Mouse (Mus musculus): Measurements from ENCODE around the gene Suds3. TPM values are rescaled to one million over a fixed set of nuclear protein-coding genes. Genes with fewer than 3 reads are reported as not detected.

Suds3 gene
- total RNA-seq, 2 experiments from 2014 or later = 134 to 147 TPM

DNA sequence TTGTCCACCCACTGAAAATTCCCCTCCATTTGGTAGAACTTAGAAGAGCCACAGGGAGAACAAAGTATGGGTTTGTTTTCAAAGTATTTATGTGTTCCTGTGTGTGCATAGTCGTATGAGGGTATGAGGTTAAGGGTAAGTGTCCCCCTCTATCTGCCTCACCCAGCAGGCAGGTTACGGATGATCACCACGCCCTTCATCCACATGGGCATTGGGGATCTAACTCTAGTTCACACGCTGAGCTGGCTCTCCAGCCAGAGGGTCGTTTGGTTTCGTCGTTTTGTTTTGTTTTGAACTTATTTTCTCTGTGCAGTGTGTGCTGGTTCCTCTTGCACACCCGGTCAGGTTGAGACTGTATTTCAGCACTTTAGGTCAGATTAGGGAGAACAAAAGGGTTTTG, 21.7 kb upstream of the Suds3 start:
- intact Hi-C loops (cut with DNase I) = no loop called here
- no peak for DNase-seq (ENCODE audit: low spot score in 2 of 2)

DNA sequence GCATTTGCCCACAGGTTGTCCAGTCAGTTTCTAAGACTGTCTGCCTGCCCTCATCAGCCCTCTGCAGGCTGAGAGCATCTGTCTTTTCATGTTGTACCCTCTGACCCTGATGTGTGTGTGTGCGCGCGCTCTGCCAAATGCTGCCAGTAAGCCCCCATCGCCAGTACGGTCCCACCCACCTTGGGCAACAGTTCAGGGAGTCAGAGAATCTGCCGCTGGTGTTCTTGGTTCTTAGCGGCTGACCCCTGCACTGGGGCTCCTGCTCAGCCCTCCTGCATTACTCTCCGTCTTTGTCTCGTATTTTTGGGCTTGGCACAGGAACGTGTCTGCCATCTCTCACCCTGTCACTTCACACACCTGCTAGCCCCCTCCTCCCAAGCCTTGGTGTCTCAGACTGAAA, 21.1 kb upstream of the Suds3 start:
- intact Hi-C loops (cut with DNase I) = no loop called here

DNA sequence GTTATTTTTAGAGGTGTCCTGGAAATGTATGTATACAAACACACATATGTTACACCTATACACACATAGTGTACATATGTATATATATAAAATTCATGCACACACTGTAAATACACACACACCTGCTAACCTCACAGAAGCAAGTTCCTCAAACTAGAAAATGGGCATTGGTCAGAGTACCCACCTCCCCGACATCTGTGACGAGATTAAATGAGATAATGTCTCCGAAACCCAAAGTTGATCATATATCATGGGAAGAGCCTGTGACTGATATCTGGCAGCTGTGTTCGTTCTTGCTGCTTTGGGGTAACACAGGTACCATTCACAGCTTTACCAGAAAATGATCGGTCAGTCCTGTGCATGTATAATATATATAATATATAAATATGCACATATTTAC, 20.7 kb upstream of the Suds3 start:
- intact Hi-C loops (cut with DNase I) = no loop called here
- DNase-seq (ENCODE audit: low spot score in 2 of 2) = no peak

More for the DNA sequence above, 21.1 kb upstream of the Suds3 start:
- DNase-seq (ENCODE audit: low spot score in 2 of 2) = no peak

DNA sequence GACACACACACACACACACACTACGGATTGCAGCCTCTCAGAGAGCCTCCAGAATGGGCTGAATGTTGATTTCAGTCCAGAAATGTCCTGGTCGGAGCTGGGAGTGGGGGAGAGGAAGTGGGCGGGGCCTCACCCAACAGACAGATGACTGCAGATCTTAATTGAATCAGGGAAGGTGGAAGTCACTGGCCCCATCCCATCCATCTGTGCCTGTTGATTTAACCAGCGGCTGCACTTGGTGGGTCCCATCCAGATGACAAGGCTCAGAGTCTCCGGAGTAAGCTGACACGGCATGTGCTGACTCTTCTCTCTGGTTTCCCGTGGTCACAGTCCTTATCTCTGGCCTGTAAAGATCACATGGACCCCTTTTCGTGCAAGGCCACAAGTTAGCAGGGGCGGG, 20.0 kb upstream of the Suds3 start:
- DNase-seq (ENCODE audit: low spot score in 2 of 2) = no peak
- intact Hi-C loops (cut with DNase I) = no loop called here

DNA sequence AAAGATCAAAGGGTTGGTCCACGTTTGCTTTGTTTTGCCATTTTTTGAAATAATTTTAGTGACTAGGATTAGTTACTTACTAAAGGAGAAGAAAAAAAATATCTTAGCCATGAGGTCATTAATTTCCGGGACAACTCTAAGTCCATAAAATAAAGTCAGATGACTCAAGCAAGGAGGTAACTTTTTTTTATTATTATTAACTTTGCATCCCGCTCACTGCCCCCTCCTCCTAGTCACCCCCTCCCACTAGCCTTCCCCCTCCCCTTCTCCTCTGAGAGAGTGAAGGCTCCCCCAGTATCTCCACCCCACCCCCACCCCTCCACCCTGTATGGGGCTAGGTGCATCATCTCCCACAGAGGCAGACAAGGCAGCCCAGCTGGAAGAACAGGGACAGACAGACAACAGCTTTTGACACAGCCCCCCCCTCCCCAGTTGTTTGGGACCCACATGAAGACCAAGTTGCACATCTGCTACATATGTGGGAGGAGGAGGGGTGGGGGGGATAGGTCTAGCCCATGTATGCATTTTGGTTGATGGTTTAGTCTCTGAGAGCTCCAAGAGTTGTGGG, 19.1 kb upstream of the Suds3 start:
- intact Hi-C loops (cut with DNase I) = no loop called here
- DNase-seq (ENCODE audit: low spot score in 2 of 2) = no peak

DNA sequence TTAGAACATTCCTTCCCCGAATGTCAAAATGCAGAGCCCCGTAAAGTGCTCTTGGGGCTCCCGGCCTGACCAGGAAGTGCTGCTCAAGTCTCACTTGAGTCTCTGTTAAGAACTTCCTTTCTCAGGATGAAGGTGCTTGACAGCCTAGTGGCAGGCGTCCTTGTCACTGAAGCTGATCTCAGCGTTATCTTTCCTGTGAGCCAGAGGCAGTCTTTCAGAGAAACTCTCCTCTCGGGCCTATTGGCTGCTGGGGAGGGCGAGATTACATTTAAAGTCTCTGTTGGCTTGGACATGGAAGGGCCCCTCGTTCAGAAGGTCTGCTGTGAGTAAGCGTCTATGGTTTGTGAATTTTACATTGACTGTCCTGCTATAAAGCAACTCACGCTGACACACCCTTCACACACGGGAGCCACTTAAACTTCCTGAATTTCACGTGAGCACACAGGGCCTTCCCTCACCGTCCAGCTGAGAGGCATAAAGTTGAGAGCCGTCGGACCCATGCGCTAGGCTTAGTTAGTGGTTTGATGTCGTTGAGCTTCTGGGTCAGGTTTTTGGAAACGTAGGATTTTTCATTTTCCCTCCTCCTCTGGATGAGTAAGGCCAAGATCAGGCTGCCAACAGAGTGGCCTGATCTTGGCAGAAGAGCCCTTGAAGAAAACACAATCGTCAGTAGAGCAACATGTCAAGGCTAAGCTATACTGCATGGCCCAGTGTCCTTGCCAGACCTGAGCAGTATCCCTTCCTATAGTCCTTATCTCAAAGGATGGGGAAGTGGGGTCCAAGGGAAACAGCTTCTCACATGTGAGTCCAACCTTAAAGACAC, 18.4 kb upstream of the Suds3 start:
- intact Hi-C loops (cut with DNase I) = no loop called here
- no peak for DNase-seq (ENCODE audit: low spot score in 2 of 2)

DNA sequence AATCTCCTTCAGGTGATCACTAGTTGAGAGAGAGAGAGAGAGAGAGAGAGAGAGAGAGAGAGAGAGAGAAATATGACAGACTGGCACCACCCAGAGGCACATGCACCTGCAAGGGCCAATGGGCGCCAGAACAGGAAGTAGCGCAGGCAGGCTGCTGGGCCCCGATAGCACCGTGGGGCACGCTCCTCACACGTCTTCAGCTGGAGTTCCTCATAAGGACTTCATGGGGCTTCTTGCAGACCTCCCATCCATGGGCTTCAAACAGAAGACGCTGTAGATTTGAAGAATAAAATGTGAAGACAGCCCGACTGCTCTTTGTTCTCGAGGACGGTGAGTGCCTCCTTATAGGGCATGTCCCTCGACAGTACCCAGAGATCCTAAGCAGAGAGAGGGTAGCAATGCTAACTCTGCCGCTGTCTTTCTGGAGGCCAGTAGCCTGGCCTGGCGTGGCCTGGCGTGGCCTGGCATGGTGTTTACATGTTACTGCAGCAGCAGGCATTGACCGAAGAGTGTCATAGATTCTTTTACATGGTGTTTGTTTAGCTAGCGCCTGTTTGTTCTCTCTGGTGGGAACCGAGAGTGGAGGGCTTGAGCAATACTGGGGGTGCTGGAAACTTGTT, 17.6 kb upstream of the Suds3 start:
- DNase-seq (ENCODE audit: low spot score in 2 of 2) = no peak
- intact Hi-C loops (cut with DNase I) = no loop called here

DNA sequence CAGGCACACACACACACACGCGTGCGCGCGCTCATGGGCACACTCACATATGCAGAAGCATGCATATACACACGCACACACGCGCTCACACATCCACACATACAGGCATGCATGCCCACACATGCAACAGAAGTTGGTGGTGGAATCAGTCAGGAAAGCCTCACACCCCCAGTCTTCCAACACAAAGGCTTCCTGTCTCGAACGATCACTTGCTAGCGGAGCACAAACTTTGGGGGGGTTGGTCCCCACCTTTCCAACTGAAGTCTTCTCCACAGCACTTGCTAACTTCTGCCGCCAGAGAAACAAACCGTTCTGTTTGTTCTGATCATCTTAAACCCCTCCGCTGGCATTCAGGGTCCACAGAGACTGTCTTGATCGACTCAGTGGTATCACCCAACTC, 14.8 kb upstream of the Suds3 start:
- intact Hi-C loops (cut with DNase I) = no loop called here
- no peak for DNase-seq (ENCODE audit: low spot score in 2 of 2)

DNA sequence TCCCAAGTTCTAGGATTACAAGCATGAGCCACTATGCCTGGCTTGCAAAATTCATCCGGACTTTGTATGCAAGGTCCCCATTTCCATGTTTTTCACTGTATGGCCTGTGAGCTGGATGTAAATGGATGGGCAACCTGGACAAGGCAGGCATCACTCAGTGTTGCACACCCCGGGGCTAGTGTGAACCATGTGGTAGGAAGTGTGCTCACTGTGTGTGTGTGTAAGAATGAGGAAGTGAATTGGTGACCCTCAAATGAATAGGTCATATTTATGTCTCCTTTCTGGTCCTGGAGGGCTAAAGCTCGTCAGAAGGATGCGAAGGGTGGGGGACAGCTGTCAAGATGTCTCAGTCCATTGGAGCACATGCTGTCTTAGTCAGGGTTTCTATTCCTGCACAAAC, 11.1 kb upstream of the Suds3 start:
- intact Hi-C loops (cut with DNase I) = no loop called here

DNA sequence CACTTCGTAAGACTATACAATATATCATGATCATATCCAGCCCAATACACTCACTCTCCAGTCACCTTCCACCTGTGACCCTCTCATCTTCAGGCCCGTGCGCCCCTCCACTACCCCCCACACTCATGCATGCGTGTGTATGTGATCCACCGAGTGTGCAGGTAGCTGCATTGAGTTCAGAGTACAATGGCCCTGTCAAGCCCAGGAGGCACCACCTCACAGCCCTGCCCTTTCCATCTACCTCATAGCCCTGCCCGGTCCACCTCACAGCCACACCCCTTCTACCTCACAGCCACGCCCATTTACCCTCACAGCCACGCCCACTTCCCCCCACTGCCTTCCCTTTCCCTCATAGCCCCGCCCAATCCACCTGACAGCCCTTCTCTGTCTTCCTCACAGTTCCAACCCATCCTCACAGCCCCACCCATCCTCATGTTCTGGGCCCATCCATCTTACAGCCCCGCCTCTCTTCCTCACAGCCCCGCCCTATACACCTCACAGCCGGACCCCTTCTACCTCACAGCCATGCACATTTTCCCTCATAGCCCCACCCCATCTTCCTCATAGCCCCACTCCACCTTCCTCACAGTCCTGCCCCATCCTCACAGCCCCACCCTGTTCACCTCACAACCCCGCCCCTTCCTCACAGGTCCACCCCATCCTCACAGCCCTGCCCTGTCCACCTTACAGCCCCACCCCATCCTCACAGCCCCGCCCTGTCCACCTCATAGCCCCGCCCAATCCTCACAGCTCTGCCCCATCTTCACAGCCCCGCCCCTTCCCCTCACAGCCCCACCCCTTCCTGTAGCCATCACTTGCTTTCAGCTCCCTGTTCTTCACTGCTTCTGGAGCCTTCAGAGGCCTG, 9.8 kb upstream of the Suds3 start:
- intact Hi-C loops (cut with DNase I) = no loop called here
- DNase-seq (ENCODE audit: low spot score in 2 of 2) = no peak

More for the DNA sequence above, 11.1 kb upstream of the Suds3 start:
- DNase-seq (ENCODE audit: low spot score in 2 of 2) = no peak

DNA sequence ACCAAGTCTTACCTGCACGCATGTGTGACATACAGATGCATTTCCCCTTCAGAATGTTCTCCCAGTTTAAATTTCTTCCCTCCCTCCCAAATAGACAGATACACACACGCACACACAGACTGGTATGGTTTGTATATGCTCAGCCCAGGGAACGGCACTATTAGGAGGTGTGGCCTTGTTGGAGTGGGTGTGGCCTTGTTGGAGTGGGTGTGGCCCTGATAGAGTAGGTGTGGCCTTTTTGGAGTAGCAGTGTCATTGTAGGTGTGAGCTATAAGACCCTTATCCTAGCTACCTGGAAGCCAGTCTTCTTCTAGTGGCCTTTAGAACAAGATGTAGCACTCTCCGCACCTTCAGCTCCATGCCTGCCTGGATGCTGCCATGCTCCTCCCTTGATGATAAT, 7.9 kb upstream of the Suds3 start:
- DNase-seq (ENCODE audit: low spot score in 2 of 2) = no peak
- intact Hi-C loops (cut with DNase I) = loop anchor here (5.0 kb wide), 1 partner anchor 33 kb away; no protein-coding TSS in a partner anchor

DNA sequence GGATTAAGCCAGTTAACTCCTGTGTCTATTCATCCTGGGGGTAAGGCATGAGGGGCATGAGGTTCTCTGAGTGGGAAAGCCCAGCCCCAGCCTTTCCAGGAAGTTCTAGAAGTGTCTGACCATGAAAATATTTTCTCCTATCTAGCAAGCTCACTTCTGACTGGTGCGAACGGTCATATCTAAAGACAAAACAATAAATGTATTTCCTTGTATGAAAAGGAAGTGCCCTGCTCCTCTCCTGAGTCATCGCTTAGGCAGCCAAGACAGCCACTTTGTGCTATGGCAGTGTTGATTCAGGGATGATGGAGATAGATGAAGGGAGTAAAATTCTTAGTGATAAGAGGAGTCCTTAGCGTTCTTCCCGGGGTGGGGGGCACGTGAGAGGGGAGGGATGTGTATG, 7.2 kb upstream of the Suds3 start:
- no peak for DNase-seq (ENCODE audit: low spot score in 2 of 2)
- intact Hi-C loops (cut with DNase I) = loop anchor here (5.0 kb wide), 1 partner anchor 34 kb away; no protein-coding TSS in a partner anchor

DNA sequence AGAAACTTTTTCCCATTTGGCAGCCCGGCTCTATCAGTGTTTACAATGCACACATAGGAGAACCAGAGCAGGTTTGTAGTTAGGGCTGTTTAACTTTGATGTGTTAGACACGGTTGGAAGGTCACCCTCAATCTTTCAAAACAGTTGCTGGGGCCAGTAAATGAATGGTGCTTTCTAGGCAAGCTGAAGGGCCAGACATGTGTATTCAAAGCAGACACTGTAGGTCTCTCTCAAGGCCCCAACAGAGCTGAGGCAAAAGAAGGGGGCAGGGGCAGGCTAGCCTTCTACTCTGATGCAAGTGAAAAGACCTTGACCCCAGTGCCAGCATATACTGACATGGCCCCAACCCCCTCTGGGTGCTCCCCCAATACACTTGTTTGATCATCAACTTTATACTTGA, 5.7 kb upstream of the Suds3 start:
- no peak for DNase-seq (ENCODE audit: low spot score in 2 of 2)
- intact Hi-C loops (cut with DNase I) = loop anchor here (5.0 kb wide), 1 partner anchor 36 kb away; no protein-coding TSS in a partner anchor

DNA sequence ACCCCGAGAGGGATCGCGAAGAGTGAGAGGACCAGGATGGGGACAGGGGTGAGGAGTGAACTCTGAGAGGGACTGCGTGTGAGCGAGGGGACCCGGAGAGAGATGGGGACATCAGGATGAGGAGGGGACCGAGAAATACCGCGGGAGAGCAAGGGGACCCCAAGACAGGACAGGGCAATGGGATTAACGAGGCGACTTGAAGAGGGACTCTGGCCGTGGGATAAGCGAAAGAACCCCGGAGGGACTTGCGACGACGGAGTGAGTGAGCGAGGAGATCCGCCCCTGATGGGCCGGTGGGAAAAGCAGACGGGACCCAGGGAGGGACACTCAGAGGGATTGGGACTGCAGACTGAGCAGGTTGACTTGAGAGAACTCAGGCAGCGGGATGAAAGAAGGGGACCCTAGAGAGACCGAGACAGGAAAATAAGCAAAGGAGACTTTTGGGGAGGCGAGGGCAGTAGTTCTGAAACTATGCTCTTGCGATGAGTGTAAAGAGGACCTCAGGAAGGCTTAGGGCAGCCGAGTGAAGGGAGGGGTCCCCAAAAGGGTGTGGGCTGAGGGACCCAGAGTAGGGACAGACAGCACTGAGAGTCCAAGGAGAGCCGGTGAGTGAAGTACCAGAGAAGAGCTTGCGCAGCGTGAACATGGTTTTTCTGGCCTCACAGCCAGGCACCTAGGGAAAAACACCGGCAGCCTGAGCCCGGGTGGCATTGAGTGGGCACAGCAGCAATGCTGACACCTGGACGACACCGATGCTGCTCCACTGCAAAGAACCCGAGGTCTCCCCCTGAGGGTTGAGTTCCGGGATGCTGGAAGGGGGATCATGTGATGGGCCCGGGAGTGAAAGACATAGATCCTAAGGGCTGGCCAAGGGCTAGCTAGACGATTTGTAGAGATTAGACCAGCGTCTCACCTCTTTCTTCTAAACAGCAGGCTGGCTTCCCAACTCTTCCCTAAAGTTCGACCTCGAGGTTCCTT, 4.9 kb upstream of the Suds3 start:
- no peak for DNase-seq (ENCODE audit: low spot score in 2 of 2)
- intact Hi-C loops (cut with DNase I) = loop anchor here (5.0 kb wide), 1 partner anchor 37 kb away; no protein-coding TSS in a partner anchor

DNA sequence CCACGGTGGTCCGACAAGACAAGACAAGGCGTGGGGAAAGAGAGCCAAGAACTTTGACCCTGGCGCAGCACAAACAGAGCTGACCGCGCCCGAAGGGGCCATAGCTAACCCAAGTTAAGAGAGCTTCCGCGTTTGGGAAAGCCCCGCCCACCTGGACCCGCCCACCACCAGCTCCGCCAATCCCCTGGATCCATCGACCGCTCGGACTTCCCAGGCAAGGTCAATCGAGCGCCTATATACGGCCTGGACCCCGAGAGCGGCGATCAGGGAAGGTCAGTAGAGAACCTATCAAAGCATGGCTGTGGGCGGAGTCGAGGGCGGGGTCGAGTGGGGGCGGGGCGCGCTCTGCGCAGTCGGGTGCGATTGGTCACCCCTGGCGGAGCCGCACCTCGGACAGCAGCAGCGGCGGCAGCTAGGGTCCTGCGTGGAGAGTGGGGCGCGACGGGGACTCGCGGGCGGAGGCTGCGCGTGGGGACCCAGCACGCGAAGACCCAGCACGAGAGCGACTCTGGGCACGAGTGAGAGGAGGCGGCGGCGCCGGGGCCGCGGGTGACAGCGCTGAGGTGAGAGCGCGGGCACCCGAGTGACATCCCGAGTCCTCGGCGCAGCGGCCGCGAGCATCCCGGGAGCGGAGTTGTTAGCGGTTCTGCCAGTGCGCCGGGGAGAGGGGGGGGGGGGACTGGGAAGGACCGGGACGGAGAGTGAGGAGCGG, 4.0 kb upstream of the Suds3 start, which contains the start of gene Taok3:
Gene Taok3, plus strand, starts transcription at position 353 of the 712 bp plus-strand sequence.
- DNase-seq (ENCODE audit: low spot score in 2 of 2) = peak; percentile 95 to 98
- intact Hi-C loops (cut with DNase I) = loop anchor here (5.0 to 10.0 kb wide), 6 partner anchors 37 to 375 kb away; partner anchors contain the start of genes Ksr2, Pebp1 and Wsb2

DNA sequence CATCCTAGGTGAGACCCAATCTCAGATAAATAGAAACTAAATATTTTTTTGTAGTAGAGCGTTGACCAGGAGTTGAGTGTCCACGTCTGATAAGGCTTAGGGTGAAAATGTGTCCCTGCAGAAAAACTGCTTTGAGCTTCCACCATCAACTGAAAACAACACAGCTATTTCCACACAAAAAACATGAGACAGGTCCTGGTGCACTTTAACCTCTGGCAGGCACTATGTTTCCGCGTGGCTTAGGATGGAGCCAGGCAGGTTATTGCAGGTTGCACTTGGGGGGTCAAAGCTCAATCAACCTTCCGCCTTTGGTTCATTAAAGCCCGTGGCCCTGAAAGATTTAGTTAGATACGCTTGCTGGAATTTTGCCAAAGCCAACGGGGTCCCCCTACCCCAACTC, 2.9 kb upstream of the Suds3 start:
- intact Hi-C loops (cut with DNase I) = loop anchor here (5.0 to 10.0 kb wide), 5 partner anchors 168 to 376 kb away; partner anchors contain the start of genes Ksr2, Pebp1 and Wsb2
- DNase-seq (ENCODE audit: low spot score in 2 of 2) = no peak

DNA sequence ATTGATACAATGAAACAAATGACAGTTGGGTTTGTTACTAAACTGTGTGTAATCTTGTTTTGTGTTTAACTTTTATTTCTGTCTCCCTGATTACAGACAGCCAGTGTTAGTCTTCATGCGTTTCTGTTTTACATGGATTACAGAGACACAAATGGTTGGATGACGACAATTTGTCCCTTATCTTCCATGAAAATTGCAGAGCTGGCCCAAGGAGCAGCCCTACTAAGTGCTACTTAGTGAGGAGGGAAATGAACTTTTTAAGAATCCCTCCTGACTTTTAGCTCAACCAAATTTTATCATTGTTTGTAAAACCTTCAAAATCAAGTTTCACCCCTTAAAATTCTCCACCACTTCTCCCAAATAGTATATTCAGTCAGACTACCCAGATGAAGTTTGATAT, 2.3 kb upstream of the Suds3 start:
- DNase-seq (ENCODE audit: low spot score in 2 of 2) = no peak
- intact Hi-C loops (cut with DNase I) = loop anchor here (5.0 to 10.0 kb wide), 5 partner anchors 169 to 377 kb away; partner anchors contain the start of genes Ksr2, Pebp1 and Wsb2

DNA sequence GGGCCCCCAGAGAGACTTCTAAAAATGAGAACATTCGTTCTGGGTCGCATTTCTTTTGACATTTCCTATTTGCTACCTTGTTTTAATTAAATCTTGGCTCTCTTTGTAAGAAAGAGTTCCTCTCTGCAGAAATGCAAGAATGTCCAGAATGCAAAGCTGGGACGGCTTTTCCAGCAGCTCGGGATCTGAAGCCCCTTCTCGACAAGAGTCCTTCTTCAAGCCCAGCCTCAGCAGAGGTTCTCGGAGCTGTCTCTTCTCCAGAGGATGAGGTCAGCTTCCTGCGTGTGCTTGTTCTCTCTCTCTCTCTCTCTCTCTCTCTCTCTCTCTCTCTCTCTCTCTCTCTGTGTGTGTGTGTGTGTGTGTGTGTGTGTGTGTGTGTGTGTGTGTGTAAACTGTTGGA, 1.8 kb upstream of the Suds3 start:
- DNase-seq (ENCODE audit: low spot score in 2 of 2) = no peak
- intact Hi-C loops (cut with DNase I) = loop anchor here (2.0 to 10.0 kb wide), 7 partner anchors 27 to 377 kb away; partner anchors contain the start of genes Ksr2, Pebp1 and Wsb2
